Mouse (Mus musculus) lung, adult 18-20 months (tissue): ENCODE results near the gene Lrrc29.
A peak's percentile ranks its signal among the peaks of the same experiment; 100 is the strongest.
"Not testable (repeated sequence)": the region's sequence is repeated elsewhere in the genome, so short reads cannot be mapped to it uniquely, and the experiment has no call there.

Experiments used
- DNase-seq, 2 experiments: peaks; one replicate each; pipeline ENCODE4 v3.0.0; 2022; ENCODE audit warnings: mixed read lengths in 2 of 2

Lrrc29 gene

DNA sequence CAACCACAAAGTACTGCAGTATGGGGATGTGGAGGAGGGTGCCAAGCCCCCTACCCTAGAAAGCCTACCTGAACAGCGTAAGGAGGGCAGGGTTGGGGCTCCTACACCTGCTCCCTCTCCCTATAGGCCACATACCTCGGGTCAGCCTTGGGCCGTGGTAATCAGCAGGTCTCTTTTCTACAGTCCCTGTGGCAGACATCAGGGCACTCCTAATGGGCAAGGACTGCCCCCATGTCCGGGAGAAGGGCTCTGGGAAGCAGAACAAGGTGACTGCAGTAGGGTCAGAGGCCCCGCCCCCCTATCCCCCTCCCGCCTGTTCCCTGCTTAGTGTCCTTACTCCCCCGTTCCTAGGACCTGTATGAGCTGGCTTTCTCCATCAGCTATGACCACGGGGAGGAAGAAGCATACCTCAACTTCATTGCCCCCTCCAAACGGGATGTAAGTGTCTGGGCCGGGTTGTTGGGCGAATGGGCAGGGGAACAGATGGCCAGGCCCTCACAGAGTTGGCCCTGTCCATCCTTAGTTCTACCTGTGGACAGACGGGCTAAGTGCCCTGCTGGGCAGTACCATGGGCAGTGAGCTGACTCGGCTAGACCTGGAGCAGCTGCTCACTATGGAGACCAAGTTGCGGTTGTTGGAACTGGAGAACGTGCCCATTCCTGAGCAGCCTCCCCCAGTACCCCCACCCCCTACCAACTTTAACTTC, 16.8 kb downstream of the Lrrc29 start:
- no peak for DNase-seq

DNA sequence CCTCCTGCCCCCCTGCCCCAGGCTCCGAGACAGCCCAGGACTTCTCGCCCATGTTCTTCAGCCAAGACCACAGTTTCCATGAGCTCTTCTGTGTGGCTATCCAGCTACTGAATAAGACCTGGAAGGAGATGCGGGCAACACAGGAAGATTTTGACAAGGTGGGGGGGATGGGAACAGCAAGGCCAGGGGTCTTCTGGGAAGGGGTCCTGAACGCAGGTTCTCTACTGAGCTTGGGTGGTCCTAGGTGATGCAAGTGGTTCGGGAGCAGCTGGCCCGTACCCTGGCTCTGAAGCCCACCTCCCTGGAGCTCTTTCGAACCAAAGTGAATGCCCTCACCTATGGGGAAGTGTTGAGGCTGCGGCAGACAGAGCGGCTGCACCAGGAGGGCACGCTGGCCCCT, 17.6 kb downstream of the Lrrc29 start:
- no peak for DNase-seq

- DNase-seq, result no peak
Observed at GRCm38 (mm10) chr8:105307670-105308069, 18.4 kb downstream of the Lrrc29 start.

- DNase-seq, result no peak
Observed at GRCm38 (mm10) chr8:105306146-105306691, 19.9 kb downstream of the Lrrc29 start.

- peak; percentile 90 to 93 for DNase-seq
Observed at GRCm38 (mm10) chr8:105305211-105306145, 20.6 kb downstream of the Lrrc29 start, which contains the start of gene Elmo3. Elmo3 (plus strand) TSS chr8:105305601.

DNA sequence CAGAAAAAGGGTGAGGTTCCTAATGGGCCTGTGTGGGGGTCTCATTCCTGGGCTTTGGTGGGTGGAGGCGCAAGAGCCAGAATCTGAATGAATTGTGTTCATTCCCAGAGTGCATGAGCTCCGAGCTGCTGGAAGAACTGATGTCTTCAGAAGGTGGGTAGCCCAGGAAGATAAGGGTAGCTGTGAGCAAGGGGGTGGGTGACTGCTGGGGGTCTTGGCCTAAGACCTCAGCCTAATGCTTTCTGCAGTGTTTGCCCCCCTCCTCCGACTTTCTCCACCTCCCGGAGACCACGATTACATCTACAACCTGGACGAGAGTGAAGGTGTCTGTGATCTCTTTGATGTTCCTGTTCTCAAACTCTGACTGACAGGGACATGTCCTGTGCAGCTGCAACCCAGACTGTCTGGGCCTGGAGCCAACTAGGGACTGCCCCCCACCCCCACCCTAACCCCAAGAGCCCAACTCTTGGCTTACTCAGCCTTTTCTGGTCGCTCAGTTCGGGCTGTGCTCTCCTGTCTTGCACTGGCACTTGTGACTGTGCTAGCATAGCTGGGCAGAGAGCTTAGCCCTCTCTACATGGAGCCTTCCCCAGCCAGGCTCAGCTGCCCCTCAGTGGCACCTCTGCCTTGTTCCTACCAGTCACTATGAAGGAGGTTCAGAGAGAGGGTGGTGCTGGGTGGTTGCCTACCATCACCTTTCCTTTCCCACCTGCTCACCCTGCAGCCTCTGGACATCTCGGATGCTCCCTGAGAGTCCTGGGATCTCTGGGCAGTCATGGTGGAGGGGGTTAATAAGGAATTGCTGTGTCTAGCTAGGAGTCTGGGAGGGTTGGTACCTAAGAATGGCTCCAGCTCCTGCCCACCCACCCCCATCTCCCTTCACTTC, 21.5 kb downstream of the Lrrc29 start:
- DNase-seq, result no peak

- peak in 1 of 2 experiments; percentile 34 for DNase-seq
Observed at GRCm38 (mm10) chr8:105303874-105304273, 22.2 kb downstream of the Lrrc29 start.

GRCm38 (mm10) chr8:105303396-105303795, 22.7 kb downstream of the Lrrc29 start:
- DNase-seq, result no peak

DNA sequence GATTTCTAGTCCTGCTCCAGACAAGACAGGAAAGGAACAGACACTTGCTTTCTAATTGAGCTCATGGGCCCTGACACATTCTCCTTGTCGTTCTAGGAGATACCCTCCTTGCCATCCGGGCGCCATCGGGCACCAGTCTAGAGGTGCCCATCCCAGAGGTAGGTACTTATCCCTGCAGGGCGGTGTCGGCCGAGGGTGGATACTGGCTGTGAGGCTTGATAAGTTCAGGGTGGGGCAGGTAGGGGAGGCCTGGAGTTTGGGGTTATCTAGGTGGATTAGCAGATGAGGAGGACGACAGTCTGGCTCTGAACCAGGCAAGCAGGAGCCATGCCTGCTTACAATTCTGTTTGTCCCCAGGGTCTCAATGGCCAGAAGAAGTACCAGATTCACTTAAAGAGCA, 26.1 kb downstream of the Lrrc29 start:
- no peak for DNase-seq

DNA sequence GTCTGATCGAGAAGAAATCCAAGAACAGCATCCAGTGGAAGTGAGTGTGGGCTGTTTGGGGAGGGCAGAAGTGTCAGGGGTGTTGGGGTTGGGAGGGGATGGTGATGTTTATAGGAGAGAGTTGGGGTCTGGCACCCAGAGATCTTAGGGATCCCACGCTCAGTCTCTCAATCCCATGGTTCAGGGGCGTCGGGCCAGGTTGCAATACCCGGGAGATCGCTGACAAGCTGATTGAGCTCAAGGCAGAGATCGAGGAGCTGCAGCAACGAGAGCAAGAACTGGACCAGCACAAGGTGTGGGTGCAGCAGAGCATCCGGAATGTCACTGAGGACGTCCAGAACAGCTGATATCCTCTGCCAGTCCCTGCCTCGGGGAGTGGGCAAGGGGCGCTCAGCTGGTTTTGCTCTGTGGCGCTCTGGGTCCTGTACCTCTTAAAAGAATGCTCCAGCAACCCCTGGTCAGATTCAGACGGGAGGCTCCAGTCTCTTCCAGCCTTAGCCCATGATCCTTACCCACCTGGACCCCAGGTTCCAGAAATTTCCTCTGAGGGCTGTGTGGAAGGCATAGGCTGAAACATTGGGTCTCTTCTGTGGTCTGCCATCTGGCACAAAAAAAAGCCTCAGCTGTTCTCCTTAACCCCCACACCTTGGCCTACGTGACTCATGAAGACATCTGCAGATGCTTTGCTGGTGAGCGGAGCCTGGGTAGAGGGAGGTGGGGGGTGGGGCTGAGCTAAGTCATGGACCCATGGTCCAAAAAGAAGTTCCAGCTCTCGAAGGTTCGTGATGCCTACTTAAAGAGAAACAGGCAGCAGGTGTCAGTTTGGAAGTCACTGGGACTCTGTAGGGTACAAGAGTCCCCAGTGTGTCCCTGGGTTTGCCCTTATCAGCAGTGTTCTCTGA, 27.5 kb downstream of the Lrrc29 start:
- DNase-seq, result no peak

GRCm38 (mm10) chr8:105297511-105298192, 28.4 kb downstream of the Lrrc29 start, which contains the start of gene E2f4:
E2f4 (plus strand) TSS chr8:105297663.
- DNase-seq, result peak; percentile 93 to 95

DNA sequence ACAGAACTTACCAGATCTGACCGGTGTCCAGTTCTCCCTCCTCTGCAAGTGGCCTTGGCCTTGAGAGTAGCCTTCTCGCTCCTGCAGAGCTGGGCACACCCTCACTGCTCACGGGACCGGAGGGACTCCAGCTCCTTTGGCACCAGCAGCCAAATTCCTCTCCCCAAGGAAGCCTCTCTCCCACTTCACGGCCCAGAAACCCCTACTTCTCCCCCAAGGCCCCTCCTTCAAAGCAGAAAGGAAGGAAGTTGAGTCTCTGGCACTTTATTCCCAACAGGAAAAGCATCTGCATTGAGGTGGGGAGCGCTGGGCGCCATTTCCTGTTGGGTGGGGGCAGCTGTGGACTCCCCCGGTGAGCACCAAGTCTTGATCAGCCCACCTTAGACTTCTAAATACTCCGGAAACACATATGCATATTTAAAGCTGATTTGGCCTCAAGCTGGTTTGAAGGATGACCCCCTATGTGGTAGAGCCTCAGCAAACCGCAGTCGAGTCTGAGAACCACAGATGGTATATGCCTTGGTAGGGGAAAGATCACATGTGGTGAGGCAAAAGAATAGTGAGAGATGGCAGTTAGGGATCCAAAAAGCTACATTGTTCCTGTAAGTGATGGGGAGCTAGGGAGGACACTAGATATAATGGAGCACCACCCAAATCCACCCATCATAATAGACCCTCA, 30.0 kb downstream of the Lrrc29 start, which contains the start of gene Exoc3l:
Gene Exoc3l (minus strand): TSS at position 207 of the 679 bp plus-strand sequence.
- peak; percentile 40 to 45 for DNase-seq

GRCm38 (mm10) chr8:105295256-105295655, 30.8 kb downstream of the Lrrc29 start:
- no peak for DNase-seq

GRCm38 (mm10) chr8:105294776-105295175, 31.3 kb downstream of the Lrrc29 start:
- peak in 1 of 2 experiments; percentile 45 for DNase-seq

DNA sequence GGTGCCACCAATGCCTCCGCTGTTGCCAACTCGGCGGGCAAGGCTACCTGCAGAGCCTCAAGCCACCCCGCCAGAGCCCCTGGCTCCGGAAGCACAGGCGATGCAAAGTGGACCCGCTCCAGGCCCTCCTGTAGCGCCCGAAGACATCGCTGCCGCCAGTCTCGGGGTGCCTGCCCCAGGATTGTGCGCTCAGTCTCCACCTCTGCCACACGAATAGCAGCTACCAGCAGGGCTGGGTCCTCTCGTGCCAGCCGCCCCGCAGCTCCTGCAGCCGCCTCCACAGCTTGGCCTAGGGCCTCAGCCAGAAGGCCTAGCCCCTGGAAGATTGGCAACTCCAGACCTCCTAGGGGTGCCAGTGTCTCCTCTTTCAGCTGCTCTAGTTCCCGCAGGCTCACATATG, 32.7 kb downstream of the Lrrc29 start:
- DNase-seq, result no peak

GRCm38 (mm10) chr8:105292471-105292870, 33.6 kb downstream of the Lrrc29 start:
- DNase-seq, result no peak

DNA sequence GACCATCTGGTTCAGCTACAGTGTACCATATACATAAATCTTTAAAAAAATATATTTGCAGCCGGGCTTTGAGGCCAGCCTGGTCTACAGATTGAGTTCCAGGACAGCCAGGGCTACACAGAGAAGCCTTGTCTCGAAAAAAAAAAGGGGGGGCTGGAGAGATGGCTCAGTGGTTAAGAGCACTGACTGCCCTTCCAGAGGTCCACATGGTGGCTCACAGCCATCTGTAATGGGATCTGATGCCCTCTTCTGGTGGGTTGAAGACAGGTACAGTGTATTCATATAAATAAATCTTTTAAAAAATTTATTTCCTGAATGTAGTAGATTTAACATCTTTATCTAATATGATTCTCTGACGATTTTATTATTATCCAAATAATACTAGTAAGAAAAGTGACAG, 34.3 kb downstream of the Lrrc29 start:
- not testable (repeated sequence) for DNase-seq

DNA sequence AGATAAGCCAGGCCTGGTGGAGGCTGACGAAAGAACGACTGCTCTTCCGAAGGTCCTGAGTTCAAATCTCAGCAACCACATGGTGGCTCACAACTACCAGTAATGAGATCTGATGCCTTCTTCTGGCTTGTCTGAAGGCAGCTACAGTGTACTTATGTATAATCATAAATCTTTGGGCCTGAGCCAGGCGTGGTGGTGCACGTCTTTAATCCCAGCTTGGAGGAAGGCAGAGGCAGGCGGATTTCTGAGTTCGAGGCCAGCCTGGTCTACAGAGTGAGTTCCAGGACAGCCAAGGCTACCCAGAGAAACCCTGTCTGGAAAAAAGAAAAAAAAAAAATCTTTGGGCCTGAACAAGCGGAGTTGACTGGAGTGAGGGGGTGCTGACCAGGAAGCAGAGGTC, 34.7 kb downstream of the Lrrc29 start:
- DNase-seq, result not testable (repeated sequence)

DNA sequence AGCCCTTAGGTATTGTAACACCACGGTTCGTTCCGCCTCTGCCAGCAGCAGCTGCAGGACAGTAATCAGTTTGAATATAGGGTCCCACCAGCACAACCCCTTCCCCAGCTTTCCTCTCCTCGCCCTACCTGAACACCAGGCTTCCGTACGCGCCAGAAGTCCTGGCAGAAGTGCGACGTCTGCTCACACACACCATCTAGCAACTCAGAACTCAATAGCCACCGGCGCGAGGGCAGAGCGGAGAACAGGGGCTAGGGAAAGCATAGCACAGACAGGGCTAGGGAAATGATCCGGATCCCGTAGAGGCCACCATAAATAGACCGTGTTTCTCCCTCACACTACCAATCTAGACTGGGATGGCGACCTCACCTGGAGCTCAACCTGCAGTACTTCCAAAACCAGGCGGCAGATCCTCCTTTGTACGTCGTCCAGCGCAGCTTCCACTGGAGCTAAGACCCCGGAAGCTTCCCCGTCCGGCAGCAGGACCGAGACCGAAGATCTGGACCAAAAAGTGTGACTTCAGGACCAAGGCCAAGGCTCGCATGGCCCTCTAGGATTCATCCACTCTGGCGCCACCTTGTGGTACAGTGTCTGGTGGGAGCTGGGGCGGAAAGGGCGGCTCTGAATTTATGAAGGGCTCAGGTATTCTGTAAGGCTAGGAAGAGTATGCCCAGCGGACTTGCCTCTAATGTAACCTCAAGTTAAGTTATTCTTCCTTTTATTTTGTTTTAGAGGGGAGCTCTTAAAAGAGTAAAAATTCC, 35.3 kb downstream of the Lrrc29 start:
- peak; percentile 85 to 91 for DNase-seq
